Mouse (Mus musculus) MEL (cell line): Measurements from ENCODE around the gene Mast3. TPM values are rescaled to one million over a fixed set of nuclear protein-coding genes. Genes with fewer than 3 reads are reported as not detected.

ENCODE experiments used
- DNase-seq: peaks from one replicate; pipeline ENCODE4 v3.0.0; 2011; ENCODE audit warnings: low read depth, low spot score
- H3K27ac ChIP-seq: 2 replicates; pipeline ENCODE4 v1.5.1; 2012; ENCODE audit warnings: low read depth, mild to moderate bottlenecking, control low read depth, low read length, moderate library complexity; ENCODE audit not compliant: control insufficient read depth
- H3K27me3 ChIP-seq, 2 experiments: fragments of 150-350 bp in 1 of 2; sonication (generic) in 1 of 2; 2 replicates each; pipeline ENCODE4 v1.6.1; 2012; ENCODE audit warnings: low read length in 2 of 2, mild to moderate bottlenecking in 2 of 2, improper control_type of control experiment in 1 of 2, moderate library complexity in 1 of 2; ENCODE audit not compliant: insufficient read depth in 2 of 2, control insufficient read depth in 1 of 2
- H3K36me3 ChIP-seq, 2 experiments: 2 replicates each; pipeline ENCODE4 v1.6.1; 2012 to 2014; ENCODE audit warnings: low read length in 2 of 2, improper control_type of control experiment in 1 of 2, inconsistent platforms in 1 of 2, mild to moderate bottlenecking in 1 of 2; ENCODE audit not compliant: insufficient read depth in 2 of 2, control insufficient read depth in 1 of 2
- H3K4me1 ChIP-seq, 2 experiments: fragments of 150-350 bp in 1 of 2; sonication (generic) in 1 of 2; 2 replicates each; pipeline ENCODE4 v1.6.1; 2012; ENCODE audit warnings: low read length in 2 of 2, improper control_type of control experiment in 1 of 2, mild to moderate bottlenecking in 1 of 2; ENCODE audit not compliant: insufficient read depth in 2 of 2, control insufficient read depth in 1 of 2
- H3K4me3 ChIP-seq, 2 experiments: fragments of 150-350 bp in 1 of 2; sonication (generic) in 1 of 2; 2 replicates each; pipeline ENCODE4 v1.5.1; 2012; ENCODE audit warnings: low read depth in 2 of 2, low read length in 2 of 2, mild to moderate bottlenecking in 2 of 2, moderate library complexity in 2 of 2, control low read depth in 1 of 2, improper control_type of control experiment in 1 of 2; ENCODE audit not compliant: control insufficient read depth in 1 of 2, insufficient read depth in 1 of 2
- H3K79me2 ChIP-seq: 2 replicates; pipeline ENCODE4 v1.6.1; 2012; ENCODE audit warnings: mild to moderate bottlenecking, low read length, moderate library complexity; ENCODE audit not compliant: control insufficient read depth, poor library complexity, insufficient read depth
- H3K9ac ChIP-seq: 2 replicates; pipeline ENCODE4 v1.6.1; 2012; ENCODE audit warnings: low read depth, mild to moderate bottlenecking, control low read depth, low read length, moderate library complexity; ENCODE audit not compliant: control insufficient read depth, poor library complexity, severe bottlenecking
- H3K9me3 ChIP-seq: fragments of 150-350 bp; sonication (generic); replicated peaks from 2 replicates; pipeline ENCODE4 v1.6.1; 2012; ENCODE audit warnings: mild to moderate bottlenecking, low read length, improper control_type of control experiment, moderate library complexity; ENCODE audit not compliant: insufficient read depth
- CHD1 ChIP-seq: IDR thresholded peaks from 2 replicates; pipeline ENCODE4 v1.6.1; 2012; ENCODE audit warnings: low read depth, mild to moderate bottlenecking, inconsistent platforms, low read length, improper control_type of control experiment
- CHD2 ChIP-seq: IDR thresholded peaks from 2 replicates; pipeline ENCODE4 v1.6.1; 2011; ENCODE audit warnings: low read length, improper control_type of control experiment
- EP300 ChIP-seq, 2 experiments: IDR thresholded peaks; 2 replicates each; pipeline ENCODE4 v1.6.1; 2011; ENCODE audit warnings: improper control_type of control experiment in 2 of 2, low read length in 2 of 2, low read depth in 1 of 2, mild to moderate bottlenecking in 1 of 2
- ETS1 ChIP-seq: IDR thresholded peaks from 2 replicates; pipeline ENCODE4 v1.6.1; 2012; ENCODE audit warnings: low read depth, mild to moderate bottlenecking, inconsistent platforms, low read length, improper control_type of control experiment, moderate library complexity
- GABPA ChIP-seq: IDR thresholded peaks from 2 replicates; pipeline ENCODE4 v1.6.1; 2012; ENCODE audit warnings: low read depth, mild to moderate bottlenecking, inconsistent platforms, low read length, improper control_type of control experiment, moderate library complexity
- GATA1 ChIP-seq: IDR thresholded peaks from 2 replicates; pipeline ENCODE4 v1.6.1; 2011; ENCODE audit warnings: low read depth, low read length, improper control_type of control experiment
- HCFC1 ChIP-seq: IDR thresholded peaks from 2 replicates; pipeline ENCODE4 v1.6.1; 2012; ENCODE audit warnings: low read depth, mild to moderate bottlenecking, inconsistent platforms, low read length, improper control_type of control experiment, moderate library complexity
- KAT2A ChIP-seq: conservative IDR thresholded peaks from 2 replicates; pipeline ENCODE4 v1.6.1; 2012; ENCODE audit warnings: low read depth, low read length, improper control_type of control experiment, inconsistent platforms
- MAX ChIP-seq: IDR thresholded peaks from 2 replicates; pipeline ENCODE4 v1.6.1; 2011; ENCODE audit warnings: low read length, improper control_type of control experiment
- MEF2A ChIP-seq: IDR thresholded peaks from 2 replicates; pipeline ENCODE4 v1.6.1; 2014; ENCODE audit warnings: low read depth, mild to moderate bottlenecking, inconsistent platforms, low read length, improper control_type of control experiment; ENCODE audit not compliant: poor library complexity, insufficient replicate concordance, severe bottlenecking; ENCODE audit errors: extremely low read depth
- MXI1 ChIP-seq: IDR thresholded peaks from 2 replicates; pipeline ENCODE4 v1.6.1; 2011; ENCODE audit warnings: mild to moderate bottlenecking, low read depth, low read length, improper control_type of control experiment
- NELFE ChIP-seq: IDR thresholded peaks from 2 replicates; pipeline ENCODE4 v1.6.1; 2011; ENCODE audit warnings: low read depth, low read length, improper control_type of control experiment
- POLR2A ChIP-seq, 2 experiments: IDR thresholded peaks; 2 replicates each; pipeline ENCODE4 v1.6.1; 2011 to 2012; ENCODE audit warnings: low read length in 2 of 2, mild to moderate bottlenecking in 2 of 2, control low read depth in 1 of 2, improper control_type of control experiment in 1 of 2, low read depth in 1 of 2, moderate library complexity in 1 of 2; ENCODE audit not compliant: control insufficient read depth in 1 of 2, insufficient read depth in 1 of 2, poor library complexity in 1 of 2
- POLR2AphosphoS5 ChIP-seq: IDR thresholded peaks from 2 replicates; pipeline ENCODE4 v1.6.1; 2012; ENCODE audit warnings: low read depth, borderline replicate concordance, mild to moderate bottlenecking, inconsistent platforms, low read length, moderate library complexity, mixed read lengths
- TAL1 ChIP-seq: IDR thresholded peaks from 2 replicates; pipeline ENCODE4 v1.6.1; 2012; ENCODE audit warnings: mild to moderate bottlenecking, inconsistent platforms, low read length, moderate library complexity, mixed read lengths
- TCF12 ChIP-seq: IDR thresholded peaks from 2 replicates; pipeline ENCODE4 v1.6.1; 2014; ENCODE audit warnings: low read depth, mild to moderate bottlenecking, inconsistent platforms, low read length, improper control_type of control experiment, moderate library complexity
- USF1 ChIP-seq: IDR thresholded peaks from 2 replicates; pipeline ENCODE4 v1.6.1; 2014; ENCODE audit warnings: low read depth, mild to moderate bottlenecking, inconsistent platforms, low read length, improper control_type of control experiment, moderate library complexity
- USF2 ChIP-seq, 2 experiments: IDR thresholded peaks; 2 replicates each; pipeline ENCODE4 v1.6.1; 2011 to 2012; ENCODE audit warnings: improper control_type of control experiment in 2 of 2, low read length in 2 of 2, borderline replicate concordance in 1 of 2, inconsistent platforms in 1 of 2, low read depth in 1 of 2, mild to moderate bottlenecking in 1 of 2; ENCODE audit not compliant: insufficient read depth in 1 of 2
- ZNF384 ChIP-seq: IDR thresholded peaks from 2 replicates; pipeline ENCODE4 v1.6.1; 2012; ENCODE audit warnings: low read depth, mild to moderate bottlenecking, inconsistent platforms, low read length, improper control_type of control experiment
- polyA plus RNA-seq, 2 experiments: library from polyadenylated mRNA; stranded (reverse) in 1 of 2; unstranded in 1 of 2; fragments of >175 nt in 1 of 2; fragments of >200 nt in 1 of 2; gene quantifications; 2 replicates each; pipeline versions ENCODE4 v1.2.1 to v1.2.4; 2012; ENCODE audit warnings: low replicate concordance in 2 of 2, low read depth in 1 of 2; ENCODE audit not compliant: insufficient read length in 2 of 2, insufficient read depth in 1 of 2, missing spikeins in 1 of 2
- total RNA-seq: library from RNA; depleted of rRNA; stranded (reverse); fragments of 300-350 nt; gene quantifications from 2 replicates; pipeline ENCODE4 v1.2.3, GENCODE M21; 2012

Mast3 gene
- total and polyA plus RNA-seq, 3 experiments, result 13.5 to 54.7 TPM; not detected in 1

DNA sequence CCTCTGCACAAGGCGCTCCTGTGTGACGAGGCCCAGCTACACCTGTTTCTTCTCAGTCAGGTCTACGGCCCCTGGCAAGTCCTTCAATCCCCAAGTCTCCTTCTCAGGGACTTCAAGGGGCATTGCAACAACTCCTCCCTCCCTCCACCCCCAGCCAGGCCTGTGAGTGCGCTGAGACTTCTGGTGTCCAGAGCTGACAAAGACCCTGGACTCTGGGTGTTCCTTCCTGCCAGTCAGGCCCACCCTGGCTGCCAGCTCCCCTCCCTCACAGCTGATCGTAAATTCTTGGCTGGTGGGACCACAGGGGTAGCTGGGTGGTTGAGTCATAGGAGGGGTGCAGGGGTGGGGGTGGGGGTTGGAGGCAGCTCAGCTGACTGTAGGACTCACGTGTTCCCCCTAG, 47.0 kb upstream of the Mast3 start:
- Histone ChIP-seq H3K79me2 (no peaks in the 10 kb centered on the region; the same call in 1 of the 2 replicates), H3K9ac (no peak overlapping the region), H3K4me1 (peaks cover 0 to 16% of the 10 kb centered on the region in 2 experiments; a peak in 3 of 4 replicates), H3K36me3 (no peaks in the 10 kb centered on the region), H3K27ac (no peak overlapping the region), H3K27me3 (no peaks in the 10 kb centered on the region), H3K4me3 (no peak overlapping the region), H3K9me3 (no peaks in the 10 kb centered on the region)
- TF ChIP-seq MAX (no peak), NELFE (no peak), MXI1 (no peak), POLR2A (IDR thresholded peaks at IDR 0.05; ENCODE audit: control insufficient read depth in 1 of 2, insufficient read depth in 1 of 2, low read depth in 1 of 2, low read length in 2 of 2, poor library complexity in 1 of 2) (no peak), HCFC1 (no peak), USF2 (IDR thresholded peaks at IDR 0.05; ENCODE audit: borderline replicate concordance in 1 of 2, insufficient read depth in 1 of 2, low read depth in 1 of 2, low read length in 2 of 2) (no peak), TCF12 (no peak), POLR2AphosphoS5 (no peak), USF1 (no peak), GATA1 (no peak), CHD1 (no peak), MEF2A (no peak), CHD2 (no peak), ETS1 (no peak), EP300 (IDR thresholded peaks at IDR 0.05; ENCODE audit: low read depth in 1 of 2, low read length in 2 of 2) (no peak), KAT2A (no peak)
- no peak for DNase-seq

- no peak overlapping the region for H3K4me3 ChIP-seq
- no peaks in the 10 kb centered on the region for H3K9me3 ChIP-seq
- H3K36me3 ChIP-seq, result no peaks in the 10 kb centered on the region
- TF ChIP-seq GABPA (no peak), ZNF384 (no peak), TAL1 (no peak), MXI1 (no peak)
- no peak overlapping the region for H3K27ac ChIP-seq
- no peak overlapping the region for H3K9ac ChIP-seq
- no peaks in the 10 kb centered on the region for H3K79me2 ChIP-seq
- H3K4me1 ChIP-seq, result peaks cover 0 to 10% of the 10 kb centered on the region in 2 experiments; a peak in 3 of 4 replicates
- no peaks in the 10 kb centered on the region for H3K27me3 ChIP-seq
- DNase-seq, result no peak
Observed at GRCm38 (mm10) chr8:70850947-70851346, 46.1 kb upstream of the Mast3 start.
